Mouse (Mus musculus) layer of hippocampus, adult 8-10 months (tissue): ENCODE measurements around the gene Cpb1. TPM values are rescaled to one million over a fixed set of nuclear protein-coding genes. Genes with fewer than 3 reads are reported as not detected.

Source experiments
- microRNA-seq, 2 experiments: library from miRNA; unstranded; fragments of <30 nt; microRNA quantifications; one replicate each; pipeline ENCODE4 v1.2.0; 2022
- total RNA-seq, 4 experiments: library from RNA; stranded (reverse); gene quantifications; 2 replicates each; pipeline ENCODE4 v1.2.4; 2022

Gene Cpb1
- total RNA-seq, 4 experiments from 2014 or later, result 0.18 to 0.45 TPM; not detected in 2

Small RNAs within 50 kb of the gene (microRNA-seq; reads per million reads assigned to microRNA genes)
- gene Mir7007, result 0 reads per million in 2 experiments

Other genes starting within 250 kb of the Cpb1 start
- gene Hps3, start 240.4 kb downstream of the Cpb1 start, total RNA-seq, result 10 to 100 TPM; 20.7 to 22.3 (median 21.7) TPM
- gene Hltf, start 217.9 kb downstream of the Cpb1 start, total RNA-seq, result 10 to 100 TPM; 19.8 to 27.7 (median 24.9) TPM
- gene Gyg, start 120.4 kb downstream of the Cpb1 start, total RNA-seq, result 10 to 100 TPM; 39.7 to 49.7 (median 43.9) TPM
- under 1 TPM in 2 of 4 experiments, not detected in 2; 0.52 to 0.66 TPM for gene Cpa3, start 33.6 kb downstream of the Cpb1 start, total RNA-seq
- under 1 TPM in 1 of 4 experiments, not detected in 3; 0.28 TPM for gene Agtr1b, start 91.4 kb upstream of the Cpb1 start, total RNA-seq